Comparison of ENCODE assay signal across 8 mouse cellular contexts in the genomic region with DNA sequence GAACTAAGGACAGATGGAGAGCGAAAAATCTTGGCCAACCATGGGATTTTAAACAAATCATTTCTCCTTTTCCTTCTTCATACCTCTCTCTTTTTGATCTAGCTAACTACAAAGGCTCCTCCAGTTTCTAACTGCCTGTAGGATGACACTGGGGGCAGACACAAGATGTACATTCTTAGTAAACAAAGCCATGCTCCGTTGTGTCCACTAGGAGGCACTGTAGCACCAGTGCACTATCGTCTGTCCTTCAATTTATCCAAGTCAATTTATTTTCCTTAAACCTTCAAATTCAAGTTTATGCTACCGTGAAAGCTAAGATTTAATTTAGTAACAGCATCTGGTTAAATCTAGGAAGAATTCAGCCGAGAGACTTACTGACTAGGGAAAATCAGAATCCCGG. TPM values are rescaled to one million over a fixed set of nuclear protein-coding genes. Genes with fewer than 3 reads are reported as not detected.
DNase-seq lines count a peak whose midpoint lies in the region; TF ChIP-seq lines count a peak whose summit lies in the region.

No protein-coding gene starts in this region.

- TF ChIP-seq POLR2A in brain, embryonic 14.5 days (IDR thresholded peaks at IDR 0.05; ENCODE audit: borderline replicate concordance, extremely low read depth, insufficient read depth, insufficient read length, poor library complexity, severe bottlenecking) = no peak

- TF ChIP-seq CTCF in brain, embryonic 14.5 days (IDR thresholded peaks at IDR 0.05; ENCODE audit: borderline replicate concordance, extremely low read depth, insufficient read depth, insufficient read length) = peak; percentile 79

- intact Hi-C loops in left cerebral cortex, postnatal 4 days (cut with DNase I) = loop anchor here (10.0 kb wide), 1 partner anchor 179 kb away; no protein-coding TSS in a partner anchor

- peak; percentile 67 for DNase-seq in adrenal gland, postnatal 10 days
- no peak for DNase-seq in adrenal gland, adult 2 months
- DNase-seq in left cerebral cortex, postnatal 4 days = peak; percentile 54
- DNase-seq in left cerebral cortex, adult 8-10 months (ENCODE audit: low spot score in 2 of 2) = no peak
- peak; percentile 77 for DNase-seq in brain, embryonic 14.5 days (ENCODE audit: low read depth)
- DNase-seq in heart, postnatal 4 days = peak; percentile 68
- peak; percentile 70 for DNase-seq in lung, postnatal 14 days
- peak; percentile 76 for DNase-seq in thymus, postnatal 14 days

RNA-seq across cellular contexts. Expression of a gene that starts 45.9 kb away (rescaled TPM):
- total RNA-seq in adrenal gland, postnatal 10 days (2021) = 10 to 100 TPM; 32.4 to 42.0 TPM
- 10 to 100 TPM; 28.7 to 36.9 TPM for total RNA-seq in adrenal gland, adult 2 months (2021)
- polyA plus RNA-seq in adrenal gland, adult 2 months (2012; rRNA removed) = 1.7 and 1.9 TPM in 2 replicates
- total RNA-seq in left cerebral cortex, postnatal 4 days (2021) = 10 to 100 TPM; 51.9 to 59.1 TPM
- 10 to 100 TPM; 32.0 to 42.5 (median 34.6) TPM for total RNA-seq in left cerebral cortex, adult 8-10 months (2022)
- 17.5 and 21.5 TPM in 2 replicates for polyA plus RNA-seq in brain, embryonic 14.5 days (2012; rRNA removed)
- 10 to 100 TPM; 49.4 to 57.1 TPM for total RNA-seq in heart, postnatal 4 days (2021)

Comparison
In these comparisons a context has a peak if more than half of its experiments do, and no peak if none do; other contexts are left out.
1. DNase-seq: peak in adrenal gland, postnatal 10 days (single experiment), left cerebral cortex, postnatal 4 days (single experiment), brain, embryonic 14.5 days (single experiment), heart, postnatal 4 days (single experiment), lung, postnatal 14 days (single experiment) and thymus, postnatal 14 days (single experiment); none in adrenal gland, adult 2 months (single experiment) and left cerebral cortex, adult 8-10 months (0 of 2).